Mouse (Mus musculus) layer of hippocampus, adult 2 months (tissue): Measurements from ENCODE around the gene Plce1. TPM values are rescaled to one million over a fixed set of nuclear protein-coding genes. Genes with fewer than 3 reads are reported as not detected.
A peak's percentile ranks its signal among the peaks of the same experiment; 100 is the strongest.

Experiments used
- DNase-seq, 2 experiments: peaks; one replicate each; pipeline ENCODE4 v3.0.0; 2022; ENCODE audit warnings: low spot score in 2 of 2
- H3K27ac ChIP-seq: fragments of 200-600 bp; 2 replicates; pipeline ENCODE4 v1.8.1; 2022
- H3K4me3 ChIP-seq: fragments of 200-600 bp; 2 replicates; pipeline ENCODE4 v1.8.1; 2022; ENCODE audit warnings: mild to moderate bottlenecking
- CTCF ChIP-seq: fragments of 200-600 bp; conservative IDR thresholded peaks from 2 replicates; pipeline ENCODE4 v1.8.1; 2022; ENCODE audit warnings: antibody characterized with exemption, mild to moderate bottlenecking, moderate library complexity
- total RNA-seq, 2 experiments: library from RNA; stranded (reverse); gene quantifications; 2 replicates each; pipeline ENCODE4 v1.2.3; 2021

Gene Plce1
- total RNA-seq, 2 experiments from 2014 or later = 9.8 to 11.0 TPM

DNA sequence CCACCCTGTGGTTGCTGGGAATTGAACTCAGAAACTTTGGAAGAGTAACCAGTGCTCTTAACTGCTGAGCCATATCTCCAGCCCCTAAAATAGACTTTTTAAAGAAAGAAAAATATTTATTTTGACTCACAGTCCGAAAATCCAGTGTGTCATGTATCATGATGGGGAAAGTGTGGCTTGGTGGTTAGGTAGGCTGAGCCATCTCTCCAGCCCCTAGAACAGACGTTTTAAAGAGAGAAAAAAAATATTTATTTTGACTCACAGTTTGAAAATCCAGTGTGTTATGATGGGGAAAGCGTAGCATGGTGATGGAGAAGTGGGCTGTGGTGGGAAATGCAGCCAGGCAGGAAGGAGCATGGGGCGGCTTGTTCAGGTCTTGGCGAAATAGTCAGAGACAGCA lies 126.3 kb downstream of the Plce1 start:
- H3K4me3 ChIP-seq = no peak overlapping the region
- no peak for DNase-seq

DNA sequence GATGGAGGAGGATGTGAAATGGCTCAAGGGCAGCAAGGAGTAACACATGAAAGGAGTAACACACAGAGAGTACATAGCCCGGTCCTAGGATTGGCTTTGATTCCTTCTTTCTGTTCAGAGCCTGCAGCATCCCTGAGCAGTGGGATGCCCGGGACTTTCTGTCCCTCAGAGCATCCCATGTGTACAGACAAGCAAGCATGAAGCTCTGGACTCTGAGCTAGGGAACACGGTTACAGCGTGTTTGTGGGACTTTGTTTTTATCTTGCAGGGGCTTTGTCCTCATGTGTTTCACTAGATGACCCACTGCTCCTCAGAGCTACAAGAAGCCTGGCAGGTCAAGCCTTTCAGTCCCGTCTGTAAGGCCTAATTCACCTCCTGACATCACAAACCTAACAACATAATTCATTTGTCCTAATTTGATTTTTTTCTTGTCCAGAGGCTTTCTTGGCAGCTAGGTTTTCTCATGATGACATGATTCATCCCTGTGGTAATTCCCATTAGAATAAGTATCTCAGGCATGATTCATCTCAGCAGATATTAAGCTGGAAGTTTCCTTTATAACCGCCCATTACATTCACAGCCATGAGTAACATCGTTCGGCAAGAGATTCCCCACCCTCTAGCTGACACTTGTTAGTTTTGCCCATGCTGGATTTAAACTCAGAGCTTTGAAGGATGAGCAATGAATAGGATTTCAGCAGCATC lies 128.2 kb downstream of the Plce1 start:
- no peak for DNase-seq
- TF ChIP-seq CTCF = no peak
- Histone ChIP-seq H3K4me3 (no peak overlapping the region), H3K27ac (no peak overlapping the region)

More for the DNA sequence above, 126.3 kb downstream of the Plce1 start:
- H3K27ac ChIP-seq = no peak overlapping the region
- no peak for TF ChIP-seq CTCF

DNA sequence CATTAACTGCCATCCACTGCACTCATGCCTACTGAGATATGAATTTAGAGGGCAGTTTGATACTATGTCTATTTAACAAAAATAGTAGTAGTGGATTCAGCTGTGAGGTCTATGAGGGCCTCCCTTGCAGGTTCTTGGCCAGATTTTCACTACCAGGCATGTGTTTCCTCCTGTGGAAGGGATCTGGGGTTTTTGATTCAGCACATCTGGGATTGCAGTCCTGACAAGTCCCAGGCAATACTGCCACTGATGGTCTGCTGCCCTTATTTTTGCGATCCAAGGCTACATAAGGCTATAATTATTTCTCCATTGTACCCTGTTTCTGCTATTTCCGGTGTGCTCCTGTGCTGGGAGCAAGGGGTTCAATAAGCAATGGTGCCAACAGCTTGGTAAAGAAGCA lies 129.4 kb downstream of the Plce1 start:
- Histone ChIP-seq H3K27ac (no peak overlapping the region), H3K4me3 (no peak overlapping the region)
- TF ChIP-seq CTCF = no peak
- DNase-seq = no peak

- no peak overlapping the region for H3K27ac ChIP-seq
- no peak for TF ChIP-seq CTCF
- no peak overlapping the region for H3K4me3 ChIP-seq
- no peak for DNase-seq
These were observed 129.9 kb downstream of the Plce1 start for GRCm38 (mm10) chr19:38610809-38611208.

- TF ChIP-seq CTCF = no peak
- no peak overlapping the region for H3K4me3 ChIP-seq
- DNase-seq = no peak
- H3K27ac ChIP-seq = no peak overlapping the region
These were observed 133.3 kb downstream of the Plce1 start for GRCm38 (mm10) chr19:38614067-38614675.

GRCm38 (mm10) chr19:38615356-38615755 lies 134.4 kb downstream of the Plce1 start:
- TF ChIP-seq CTCF = no peak
- H3K27ac ChIP-seq = no peak overlapping the region
- no peak for DNase-seq
- H3K4me3 ChIP-seq = no peak overlapping the region

GRCm38 (mm10) chr19:38620134-38620533 lies 139.2 kb downstream of the Plce1 start:
- DNase-seq = no peak
- H3K4me3 ChIP-seq = no peak overlapping the region
- no peak overlapping the region for H3K27ac ChIP-seq
- TF ChIP-seq CTCF = no peak

DNA sequence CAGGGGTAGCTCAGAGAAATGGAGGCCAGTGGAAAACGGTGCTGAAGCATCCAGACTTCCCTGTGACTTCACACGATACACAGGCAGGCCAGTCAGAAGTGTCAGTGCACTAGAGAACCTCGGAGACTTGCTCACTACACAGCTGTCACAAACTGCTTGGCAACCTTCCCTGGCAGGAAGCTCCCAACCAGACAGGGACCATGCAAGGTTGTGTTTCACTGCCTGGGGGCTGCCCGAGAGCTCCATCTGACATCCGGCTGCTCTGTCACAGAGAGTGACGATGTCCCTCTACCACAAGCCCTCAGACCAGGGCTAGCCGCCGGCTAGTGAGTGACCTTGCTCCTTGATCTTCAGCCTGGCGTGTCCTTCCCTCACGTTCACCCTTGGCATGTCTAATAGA lies 140.6 kb downstream of the Plce1 start:
- DNase-seq = peak in 1 of 2 experiments; percentile 41
- Histone ChIP-seq H3K27ac (no peak overlapping the region; the same call in 1 of the 2 replicates), H3K4me3 (no peak overlapping the region)
- no peak for TF ChIP-seq CTCF

DNA sequence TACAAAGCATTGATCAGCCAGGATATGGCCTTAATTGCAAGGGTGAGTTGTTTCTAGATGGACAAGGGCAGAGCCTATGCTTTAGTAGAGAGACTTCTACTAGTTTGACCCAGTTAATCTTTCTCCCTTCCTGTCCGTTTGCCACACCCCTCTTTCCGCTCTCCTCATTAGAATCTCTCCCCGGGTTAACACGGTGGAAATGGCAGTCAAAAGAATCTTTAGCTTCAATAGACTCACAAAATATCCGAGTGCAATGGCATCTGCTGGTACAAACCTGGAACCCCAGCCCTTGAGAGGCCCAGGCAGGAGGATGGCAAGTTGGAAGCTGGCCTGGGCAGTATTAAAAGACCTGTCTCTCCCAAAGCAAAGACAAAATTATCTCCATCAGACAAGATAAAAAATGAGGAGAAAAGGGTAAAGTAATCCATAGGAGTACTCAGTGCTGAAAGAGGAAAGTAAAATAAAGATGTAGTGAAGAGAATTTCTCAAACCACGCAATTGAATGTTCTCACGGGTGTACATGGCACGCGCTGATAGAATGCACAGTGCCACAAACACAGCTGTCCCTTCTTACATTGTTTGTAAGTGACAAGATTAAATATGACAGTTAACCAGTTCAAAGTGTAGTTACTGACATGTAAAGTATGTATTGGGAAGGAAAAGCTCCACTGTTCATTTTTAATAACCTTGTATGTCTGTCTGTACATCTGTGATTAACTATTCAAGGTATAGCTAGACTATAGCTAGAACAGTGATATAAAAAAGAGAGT lies 145.5 kb downstream of the Plce1 start:
- DNase-seq = no peak
- TF ChIP-seq CTCF = no peak
- H3K27ac ChIP-seq = no peak overlapping the region
- no peak overlapping the region for H3K4me3 ChIP-seq

DNA sequence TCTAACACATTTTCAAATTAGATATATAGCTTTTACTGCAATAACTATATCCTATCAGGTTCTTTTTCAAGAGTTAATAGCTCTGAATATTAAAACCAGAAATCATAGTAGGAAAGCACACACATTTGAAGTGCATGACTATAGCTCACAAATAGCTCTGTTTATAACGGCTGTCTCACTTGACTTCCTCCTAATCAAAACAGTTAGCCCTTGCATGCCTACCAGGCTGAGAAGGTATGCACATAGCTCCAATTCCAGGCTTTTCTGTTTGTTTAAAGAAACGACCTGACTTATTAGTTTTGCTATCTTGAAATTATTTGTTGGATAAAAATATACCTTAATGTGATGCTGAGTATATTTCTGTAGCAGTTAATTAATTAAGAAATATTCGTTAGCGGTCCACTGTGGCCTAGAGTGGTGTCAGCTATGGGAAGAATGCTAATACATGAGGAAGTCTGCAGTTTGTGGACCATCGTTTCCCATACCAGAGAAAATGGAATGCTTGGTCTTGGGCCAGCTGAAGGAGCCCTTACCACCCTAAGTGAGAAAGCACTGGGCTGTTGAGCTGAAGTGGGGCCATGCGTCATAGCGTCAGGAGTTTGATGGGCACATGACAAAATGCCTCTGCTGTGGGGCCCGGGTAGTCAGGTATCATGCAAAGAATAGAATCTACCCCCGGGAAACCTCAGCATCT lies 146.3 kb downstream of the Plce1 start:
- H3K4me3 ChIP-seq = no peak overlapping the region
- no peak for DNase-seq
- no peak for TF ChIP-seq CTCF

GRCm38 (mm10) chr19:38632251-38632650 lies 151.3 kb downstream of the Plce1 start:
- H3K4me3 ChIP-seq = no peak overlapping the region
- no peak for TF ChIP-seq CTCF
- no peak overlapping the region for H3K27ac ChIP-seq
- no peak for DNase-seq

More for the DNA sequence above, 146.3 kb downstream of the Plce1 start:
- no peak overlapping the region for H3K27ac ChIP-seq

GRCm38 (mm10) chr19:38633306-38633705 lies 152.4 kb downstream of the Plce1 start:
- no peak for TF ChIP-seq CTCF
- H3K27ac ChIP-seq = no peak overlapping the region
- H3K4me3 ChIP-seq = no peak overlapping the region
- no peak for DNase-seq

- Histone ChIP-seq H3K27ac (no peak overlapping the region), H3K4me3 (no peak overlapping the region)
- no peak for DNase-seq
- no peak for TF ChIP-seq CTCF
These were observed 158.1 kb downstream of the Plce1 start for GRCm38 (mm10) chr19:38639050-38639449.
